ENCODE assay signal across 17 mouse cellular contexts in genomic region chr17:44489346-44489745, GRCm38 (mm10).
"Had no signal": no experiment of that assay in that cellular context is flagged by ENCODE, and none has a peak within 500 bp of the region (broad histone marks: within the 10 kb centered on the region; RNA-seq: fewer than 3 reads in every experiment).

No protein-coding gene starts in this region.

- H3K4me3 ChIP-seq: layer of hippocampus, adult 2 months; limb, embryonic 13.5 days; liver, embryonic 12.5 days; liver, embryonic 15.5 days; lung, embryonic 15.5 days; megakaryocyte, embryonic 14.5 days; midbrain, embryonic 12.5 days had no signal

- H3K4me1 ChIP-seq: liver, embryonic 12.5 days; liver, embryonic 15.5 days; lung, embryonic 15.5 days; megakaryocyte, embryonic 14.5 days; midbrain, embryonic 12.5 days had no signal

- H3K9ac ChIP-seq: limb, embryonic 13.5 days; liver, embryonic 12.5 days; liver, embryonic 15.5 days; lung, embryonic 15.5 days; midbrain, embryonic 12.5 days had no signal

- H3K27ac ChIP-seq: layer of hippocampus, adult 2 months; limb, embryonic 13.5 days; liver, embryonic 12.5 days; liver, embryonic 15.5 days; lung, embryonic 15.5 days; midbrain, embryonic 12.5 days had no signal

- H3K9me3 ChIP-seq: limb, embryonic 13.5 days; liver, embryonic 12.5 days; liver, embryonic 15.5 days; lung, embryonic 15.5 days; megakaryocyte, embryonic 14.5 days; midbrain, embryonic 12.5 days had no signal

- H3K36me3 ChIP-seq: limb, embryonic 13.5 days; liver, embryonic 12.5 days; liver, embryonic 15.5 days; lung, embryonic 15.5 days; midbrain, embryonic 12.5 days had no signal

- H3K4me2 ChIP-seq: limb, embryonic 13.5 days; liver, embryonic 12.5 days; liver, embryonic 15.5 days; lung, embryonic 15.5 days; midbrain, embryonic 12.5 days had no signal

- H3K27me3 ChIP-seq: limb, embryonic 13.5 days; liver, embryonic 12.5 days; liver, embryonic 15.5 days; lung, embryonic 15.5 days; midbrain, embryonic 12.5 days had no signal

- DNase-seq: kidney, postnatal 25 days; layer of hippocampus, adult 9-11 months; liver; lung, adult 18-20 months; lung, postnatal 10 days; lung, postnatal 36 days; thymus, adult 18-20 months; thymus, postnatal 36 days had no signal

- ATAC-seq: intestine, postnatal 0 days; liver, embryonic 12.5 days; midbrain, embryonic 16.5 days had no signal
